ENCODE assay signal across 11 mouse cellular contexts in genomic region chr7:67026114-67027070, GRCm38 (mm10).
DNase-seq lines count a peak whose midpoint lies in the region; ATAC-seq lines count a peak whose summit lies in the region.
"Had no signal": no experiment of that assay in that cellular context is flagged by ENCODE, and none has a peak within 500 bp of the region (broad histone marks: within the 10 kb centered on the region; RNA-seq: fewer than 3 reads in every experiment).

No protein-coding gene starts in this region.

- H3K4me1 ChIP-seq in lung, embryonic 15.5 days, result 0 out of 2 replicates have a peak, but pooled peaks cover 18% of the 10 kb centered on the region
- peaks cover 21% of the 10 kb centered on the region for H3K4me1 ChIP-seq in embryonic facial prominence, embryonic 14.5 days (ENCODE audit: control insufficient read depth, insufficient read depth, low read length)
- H3K4me1 ChIP-seq in limb, embryonic 12.5 days (replicated peaks), result peaks cover 21% of the 10 kb centered on the region
- H3K4me1 ChIP-seq: midbrain, embryonic 13.5 days had no signal

- no peak overlapping the region for H3K27ac ChIP-seq in lung, embryonic 15.5 days
- peak overlapping the region; percentile 83 for H3K27ac ChIP-seq in embryonic facial prominence, embryonic 14.5 days (replicated peaks; ENCODE audit: low read depth, low read length)
- H3K27ac ChIP-seq in limb, embryonic 12.5 days, result peak overlapping the region; percentile 90
- H3K27ac ChIP-seq: midbrain, embryonic 13.5 days had no signal

- H3K4me2 ChIP-seq in lung, embryonic 15.5 days, result no peak overlapping the region
- peak overlapping the region; percentile 43 for H3K4me2 ChIP-seq in embryonic facial prominence, embryonic 14.5 days (ENCODE audit: low read depth, low read length)
- H3K4me2 ChIP-seq in limb, embryonic 12.5 days, result peak overlapping the region; percentile 50
- H3K4me2 ChIP-seq: liver, embryonic 11.5 days; midbrain, embryonic 13.5 days had no signal

- no peak overlapping the region for H3K9ac ChIP-seq in lung, embryonic 15.5 days
- H3K9ac ChIP-seq in embryonic facial prominence, embryonic 14.5 days (ENCODE audit: low read depth, low read length), result 0 out of 2 replicates have a peak overlapping the region, but pooled peaks have one; percentile 27
- H3K9ac ChIP-seq in limb, embryonic 12.5 days (replicated peaks), result no peak overlapping the region
- H3K9ac ChIP-seq: midbrain, embryonic 13.5 days had no signal

- ATAC-seq in lung, embryonic 15.5 days (ENCODE audit: borderline replicate concordance, extremely low read depth, low FRiP score, low TSS enrichment), result peak; percentile 42; the same call in 1 of the 2 replicates
- peak; percentile 83 for ATAC-seq in embryonic facial prominence, embryonic 14.5 days (ENCODE audit: low read depth)
- ATAC-seq in limb, embryonic 12.5 days (ENCODE audit: insufficient number of reproducible peaks, insufficient read depth, low FRiP score, low TSS enrichment, low read depth), result peak; percentile 76
- ATAC-seq: midbrain, embryonic 13.5 days had no signal

- no peaks in the 10 kb centered on the region for H3K9me3 ChIP-seq in lung, embryonic 15.5 days
- no peaks in the 10 kb centered on the region for H3K9me3 ChIP-seq in embryonic facial prominence, embryonic 14.5 days (ENCODE audit: control insufficient read depth, low read length)
- no peaks in the 10 kb centered on the region for H3K9me3 ChIP-seq in limb, embryonic 12.5 days
- H3K9me3 ChIP-seq: midbrain, embryonic 13.5 days had no signal

- H3K36me3 ChIP-seq in lung, embryonic 15.5 days, result no peaks in the 10 kb centered on the region
- H3K36me3 ChIP-seq in embryonic facial prominence, embryonic 14.5 days (ENCODE audit: control insufficient read depth, insufficient read depth, low read length), result no peaks in the 10 kb centered on the region
- H3K36me3 ChIP-seq in limb, embryonic 12.5 days, result no peaks in the 10 kb centered on the region
- H3K36me3 ChIP-seq: midbrain, embryonic 13.5 days had no signal

- no peak for DNase-seq in lung, postnatal 4 days
- peak; percentile 59 for DNase-seq in embryo, embryonic 11 days
- peak; percentile 93 for DNase-seq in embryonic facial prominence, embryonic 14.5 days (ENCODE audit: low spot score)
- DNase-seq in thymus, postnatal 25 days, result no peak
- no peak for DNase-seq in adrenal gland, adult 2 months
- DNase-seq: thymus, postnatal 14 days had no signal

- H3K4me3 ChIP-seq in lung, embryonic 15.5 days, result no peak overlapping the region
- no peak overlapping the region; the same call in 1 of the 2 replicates for H3K4me3 ChIP-seq in embryonic facial prominence, embryonic 14.5 days (ENCODE audit: low read depth, low read length)
- H3K4me3 ChIP-seq in limb, embryonic 12.5 days (replicated peaks), result no peak overlapping the region
- H3K4me3 ChIP-seq: erythroblast, embryonic 14.5 days; midbrain, embryonic 13.5 days had no signal

- 38% methylated on average over 20 of the region's 20 CpGs for WGBS in lung, embryonic 15.5 days
- 45% methylated on average over 20 of the region's 20 CpGs for WGBS in embryonic facial prominence, embryonic 14.5 days
- WGBS in limb, embryonic 12.5 days, result 14% methylated on average over 20 of the region's 20 CpGs

- no peaks in the 10 kb centered on the region for H3K27me3 ChIP-seq in lung, embryonic 15.5 days
- H3K27me3 ChIP-seq in embryonic facial prominence, embryonic 14.5 days (replicated peaks; ENCODE audit: control insufficient read depth, insufficient read depth, low read length), result no peaks in the 10 kb centered on the region
- H3K27me3 ChIP-seq in limb, embryonic 12.5 days, result no peaks in the 10 kb centered on the region
- H3K27me3 ChIP-seq: midbrain, embryonic 13.5 days had no signal

Comparison
In these comparisons a context has a peak if more than half of its experiments do, and no peak if none do; other contexts are left out.
1. DNase-seq: peak in embryo, embryonic 11 days (single experiment) and embryonic facial prominence, embryonic 14.5 days (single experiment); none in lung, postnatal 4 days (0 of 2), thymus, postnatal 25 days (single experiment) and adrenal gland, adult 2 months (single experiment).
2. Peak in every context shown above with its lines, with median percentiles within 50 percentile points of each other: ATAC-seq.